Mouse (Mus musculus) liver, embryonic 13.5 days (tissue): ENCODE measurements around the gene Thoc5. TPM values are rescaled to one million over a fixed set of nuclear protein-coding genes. Genes with fewer than 3 reads are reported as not detected.

Experiments
- ATAC-seq: fragments of 200-750 bp; cut with Nextera tagmentation; 2 replicates; pipeline ENCODE4 v1.8.0; 2017; ENCODE audit warnings: low read depth, mild to moderate bottlenecking, moderate number of reproducible peaks, moderate library complexity
- DNase-seq: peaks from one replicate; pipeline ENCODE4 v3.0.0; 2022
- H3K27ac ChIP-seq: fragments of 300-500 bp; sonication (generic); 2 replicates; pipeline ENCODE4 v1.5.1; 2015; ENCODE audit warnings: moderate library complexity, mild to moderate bottlenecking, inconsistent platforms
- H3K27me3 ChIP-seq: fragments of 300-500 bp; sonication (generic); 2 replicates; pipeline ENCODE4 v1.6.1; 2015; ENCODE audit warnings: mild to moderate bottlenecking, inconsistent platforms
- H3K36me3 ChIP-seq: fragments of 300-500 bp; sonication (generic); 2 replicates; pipeline ENCODE4 v1.6.1; 2015; ENCODE audit warnings: mild to moderate bottlenecking, inconsistent platforms
- H3K4me1 ChIP-seq: fragments of 300-500 bp; sonication (generic); replicated peaks from 2 replicates; pipeline ENCODE4 v1.6.1; 2015; ENCODE audit warnings: inconsistent platforms
- H3K4me2 ChIP-seq: fragments of 300-500 bp; sonication (generic); 2 replicates; pipeline ENCODE4 v1.6.1; 2015; ENCODE audit warnings: inconsistent platforms, mild to moderate bottlenecking, moderate library complexity
- H3K4me3 ChIP-seq: fragments of 300-500 bp; sonication (generic); replicated peaks from 2 replicates; pipeline ENCODE4 v1.5.1; 2015; ENCODE audit warnings: mild to moderate bottlenecking, inconsistent platforms
- H3K9ac ChIP-seq: fragments of 300-500 bp; sonication (generic); 2 replicates; pipeline ENCODE4 v1.6.1; 2015; ENCODE audit warnings: mild to moderate bottlenecking, inconsistent platforms
- H3K9me3 ChIP-seq: fragments of 300-500 bp; sonication (generic); replicated peaks from 2 replicates; pipeline ENCODE4 v1.6.1; 2016; ENCODE audit warnings: inconsistent platforms
- WGBS: fragments of 180-500 bp; shearing (Covaris S2); methylation state at CpG from one replicate; pipeline ENCODE4 v1.1.7; 2015; ENCODE audit not compliant: insufficient replicate concordance; 5-methylcytosine and 5-hydroxymethylcytosine counted together
- polyA plus RNA-seq: library from polyadenylated mRNA; unstranded; fragments of >200 nt; fragmentation: Nextera tagmentation; extraction: Ambion mirVana; gene quantifications from 2 replicates; pipeline ENCODE4 v1.2.1, GENCODE M21; 2015

The Thoc5 gene
- polyA plus RNA-seq, result 21.7 and 25.9 TPM in 2 replicates

GRCm38 (mm10) chr11:4894848-4895816 lies at the start of gene Thoc5:
Thoc5 (plus strand) TSS chr11:4895320.
- Histone ChIP-seq H3K4me2 (peak within 1 kb of the TSS; percentile 78), H3K4me3 (peak within 1 kb of the TSS; percentile 91), H3K9me3 (no peaks in the 10 kb centered on the region), H3K27me3 (no peaks in the 10 kb centered on the region), H3K27ac (peak within 1 kb of the TSS; percentile 74), H3K9ac (peak within 1 kb of the TSS; percentile 84), H3K4me1 (peaks cover 15% of the 10 kb centered on the region), H3K36me3 (peaks cover 21% of the 10 kb centered on the region)
- DNase-seq (peak; percentile 71), ATAC-seq (peak; percentile 89)
- WGBS, result 1% methylated on average over 52 of the region's 52 CpGs

- under 1% methylated on average over 50 of the region's 50 CpGs for WGBS
- Histone ChIP-seq H3K36me3 (no peaks in the 10 kb centered on the region), H3K4me3 (peak overlapping the region; percentile 99), H3K4me1 (peaks cover 33% of the 10 kb centered on the region), H3K9ac (peak overlapping the region; percentile 99), H3K27me3 (no peaks in the 10 kb centered on the region), H3K9me3 (no peaks in the 10 kb centered on the region), H3K4me2 (peak overlapping the region; percentile 95), H3K27ac (peak overlapping the region; percentile 89)
- ATAC-seq (peak; percentile 6), DNase-seq (peak; percentile 50)
Measured at GRCm38 (mm10) chr11:4848483-4849248, 46.5 kb upstream of the Thoc5 start.

- H3K27me3 ChIP-seq, result no peaks in the 10 kb centered on the region
- peaks cover 33% of the 10 kb centered on the region for H3K4me1 ChIP-seq
- DNase-seq, result peak; percentile 98
- no peaks in the 10 kb centered on the region for H3K9me3 ChIP-seq
- no peaks in the 10 kb centered on the region for H3K36me3 ChIP-seq
- under 1% methylated on average over 60 of the region's 60 CpGs for WGBS
- peak within 1 kb of the TSS; percentile 99 for H3K9ac ChIP-seq
- H3K4me2 ChIP-seq, result peak within 1 kb of the TSS; percentile 95
- H3K27ac ChIP-seq, result peak within 1 kb of the TSS; percentile 89
- peak; percentile 99 for ATAC-seq
- peak within 1 kb of the TSS; percentile 99 for H3K4me3 ChIP-seq
Measured at GRCm38 (mm10) chr11:4849258-4849943, 45.7 kb upstream of the Thoc5 start, which contains the start of gene Nf2. Nf2 (minus strand) TSS chr11:4849536.

- WGBS, result 86% methylated on average over 2 of the region's 2 CpGs
- Histone ChIP-seq H3K4me1 (peaks cover 33% of the 10 kb centered on the region), H3K4me2 (peak overlapping the region; percentile 59; the same call in 1 of the 2 replicates), H3K27ac (no peak overlapping the region), H3K9ac (0 out of 2 replicates have a peak overlapping the region, but pooled peaks have one; percentile 17), H3K4me3 (peak overlapping the region; percentile 47; the same call in 1 of the 2 replicates), H3K9me3 (no peaks in the 10 kb centered on the region), H3K27me3 (no peaks in the 10 kb centered on the region), H3K36me3 (no peaks in the 10 kb centered on the region)
- ATAC-seq, result no peak
- no peak for DNase-seq
Measured at GRCm38 (mm10) chr11:4850404-4850803, 44.7 kb upstream of the Thoc5 start.

- Histone ChIP-seq H3K9ac (no peak overlapping the region), H3K4me2 (no peak overlapping the region), H3K27me3 (no peaks in the 10 kb centered on the region), H3K4me1 (peaks cover 13% of the 10 kb centered on the region), H3K4me3 (no peak overlapping the region), H3K9me3 (no peaks in the 10 kb centered on the region), H3K27ac (no peak overlapping the region), H3K36me3 (no peaks in the 10 kb centered on the region)
- DNase-seq, result no peak
- ATAC-seq, result no peak
Measured at GRCm38 (mm10) chr11:4853021-4853420, 42.1 kb upstream of the Thoc5 start.

GRCm38 (mm10) chr11:4854181-4854580 lies 40.9 kb upstream of the Thoc5 start:
- DNase-seq (no peak), ATAC-seq (no peak)
- WGBS, result 75% methylated on average over 5 of the region's 5 CpGs
- peaks cover 8% of the 10 kb centered on the region for H3K4me1 ChIP-seq
- no peak overlapping the region for H3K9ac ChIP-seq
- H3K9me3 ChIP-seq, result no peaks in the 10 kb centered on the region
- H3K4me2 ChIP-seq, result no peak overlapping the region
- no peak overlapping the region for H3K4me3 ChIP-seq
- H3K27me3 ChIP-seq, result no peaks in the 10 kb centered on the region
- no peaks in the 10 kb centered on the region for H3K36me3 ChIP-seq
- no peak overlapping the region for H3K27ac ChIP-seq

GRCm38 (mm10) chr11:4858416-4858815 lies 36.7 kb upstream of the Thoc5 start:
- Histone ChIP-seq H3K27ac (no peak overlapping the region), H3K4me3 (no peak overlapping the region)

GRCm38 (mm10) chr11:4860986-4861385 lies 34.1 kb upstream of the Thoc5 start:
- 32% methylated on average over 1 of the region's 1 CpGs for WGBS
- H3K27ac ChIP-seq, result no peak overlapping the region
- H3K27me3 ChIP-seq, result peaks cover 3% of the 10 kb centered on the region; the same call in 1 of the 2 replicates
- DNase-seq, result no peak
- no peak overlapping the region for H3K9ac ChIP-seq
- no peak overlapping the region for H3K4me2 ChIP-seq
- H3K4me3 ChIP-seq, result no peak overlapping the region
- no peak for ATAC-seq
- no peaks in the 10 kb centered on the region for H3K9me3 ChIP-seq
- no peaks in the 10 kb centered on the region for H3K36me3 ChIP-seq
- H3K4me1 ChIP-seq, result no peaks in the 10 kb centered on the region

More at GRCm38 (mm10) chr11:4858416-4858815, 36.7 kb upstream of the Thoc5 start:
- no peak for ATAC-seq
- Histone ChIP-seq H3K27me3 (peaks cover 3% of the 10 kb centered on the region; the same call in 1 of the 2 replicates), H3K9me3 (no peaks in the 10 kb centered on the region), H3K4me1 (no peaks in the 10 kb centered on the region), H3K4me2 (no peak overlapping the region), H3K9ac (no peak overlapping the region), H3K36me3 (no peaks in the 10 kb centered on the region)
- DNase-seq, result no peak
- WGBS, result 45% methylated on average over 2 of the region's 2 CpGs

GRCm38 (mm10) chr11:4861816-4862604 lies 33.1 kb upstream of the Thoc5 start:
- Histone ChIP-seq H3K27me3 (peaks cover 3% of the 10 kb centered on the region; the same call in 1 of the 2 replicates), H3K9ac (no peak overlapping the region), H3K4me3 (no peak overlapping the region), H3K4me2 (no peak overlapping the region), H3K9me3 (no peaks in the 10 kb centered on the region), H3K36me3 (no peaks in the 10 kb centered on the region), H3K4me1 (no peaks in the 10 kb centered on the region), H3K27ac (no peak overlapping the region)
- DNase-seq (no peak), ATAC-seq (no peak)
- 42% methylated on average over 11 of the region's 11 CpGs for WGBS

GRCm38 (mm10) chr11:4862730-4863129 lies 32.4 kb upstream of the Thoc5 start:
- 88% methylated on average over 1 of the region's 1 CpGs for WGBS
- Histone ChIP-seq H3K4me2 (no peak overlapping the region), H3K4me3 (no peak overlapping the region), H3K4me1 (no peaks in the 10 kb centered on the region), H3K9ac (no peak overlapping the region), H3K9me3 (no peaks in the 10 kb centered on the region), H3K27me3 (peaks cover 3% of the 10 kb centered on the region; the same call in 1 of the 2 replicates), H3K36me3 (no peaks in the 10 kb centered on the region), H3K27ac (no peak overlapping the region)
- ATAC-seq, result no peak
- DNase-seq, result no peak
